Mouse (Mus musculus) kidney, embryonic 14.5 days (tissue): ENCODE data around the gene Bptf. TPM values are rescaled to one million over a fixed set of nuclear protein-coding genes. Genes with fewer than 3 reads are reported as not detected.
"Not testable (repeated sequence)": the region's sequence is repeated elsewhere in the genome, so short reads cannot be mapped to it uniquely, and the experiment has no call there.

Experiments
- ATAC-seq: fragments of 200-750 bp; cut with Nextera tagmentation; 2 replicates; pipeline ENCODE4 v1.8.0; 2017; ENCODE audit warnings: moderate number of reproducible peaks, mild to moderate bottlenecking, moderate TSS enrichment, moderate library complexity; ENCODE audit not compliant: low FRiP score, low TSS enrichment
- H3K27ac ChIP-seq: fragments of 300-500 bp; sonication (generic); 2 replicates; pipeline ENCODE4 v1.5.1; 2014; ENCODE audit warnings: low read depth, mild to moderate bottlenecking, low read length, moderate library complexity, mixed read lengths
- H3K27me3 ChIP-seq: fragments of 300-500 bp; sonication (generic); 2 replicates; pipeline ENCODE4 v1.6.1; 2014; ENCODE audit warnings: mild to moderate bottlenecking, low read length; ENCODE audit not compliant: control insufficient read depth, insufficient read depth
- H3K36me3 ChIP-seq: fragments of 300-500 bp; sonication (generic); 2 replicates; pipeline ENCODE4 v1.6.1; 2014; ENCODE audit warnings: low read length, mixed read lengths; ENCODE audit not compliant: control insufficient read depth, insufficient read depth
- H3K4me1 ChIP-seq: fragments of 300-500 bp; sonication (generic); 2 replicates; pipeline ENCODE4 v1.6.1; 2014; ENCODE audit warnings: low read length, mixed read lengths; ENCODE audit not compliant: control insufficient read depth, insufficient read depth
- H3K4me2 ChIP-seq: fragments of 300-500 bp; sonication (generic); replicated peaks from 2 replicates; pipeline ENCODE4 v1.6.1; 2014; ENCODE audit warnings: low read depth, mild to moderate bottlenecking, low read length
- H3K4me3 ChIP-seq: fragments of 300-500 bp; sonication (generic); 2 replicates; pipeline ENCODE4 v1.5.1; 2014; ENCODE audit warnings: mild to moderate bottlenecking, low read length
- H3K9ac ChIP-seq: fragments of 300-500 bp; sonication (generic); 2 replicates; pipeline ENCODE4 v1.6.1; 2014; ENCODE audit warnings: low read depth, mild to moderate bottlenecking, low read length, moderate library complexity
- H3K9me3 ChIP-seq: fragments of 300-500 bp; sonication (generic); 2 replicates; pipeline ENCODE4 v1.6.1; 2016; ENCODE audit warnings: low read length; ENCODE audit not compliant: control insufficient read depth
- WGBS: fragments of 180-500 bp; shearing (Covaris S2); extraction: QIAGEN DNeasy Blood & Tissue Kit; methylation state at CpG from one replicate; pipeline ENCODE4 v1.1.7; 2014; 5-methylcytosine and 5-hydroxymethylcytosine counted together
- polyA plus RNA-seq: library from polyadenylated mRNA; unstranded; fragments of >200 nt; fragmentation: Nextera tagmentation; extraction: Ambion mirVana; gene quantifications from 2 replicates; pipeline ENCODE4 v1.2.1, GENCODE M21; 2014

The Bptf gene
- polyA plus RNA-seq, 1 experiment from 2014 or later = 51.7 TPM

GRCm38 (mm10) chr11:107142382-107142781 lies 10.5 kb upstream of the Bptf start:
- 84% methylated on average over 2 of the region's 2 CpGs for WGBS
- Histone ChIP-seq H3K9me3 (no peaks in the 10 kb centered on the region), H3K9ac (no peak overlapping the region), H3K27ac (no peak overlapping the region), H3K4me3 (no peak overlapping the region), H3K4me1 (no peaks in the 10 kb centered on the region), H3K27me3 (no peaks in the 10 kb centered on the region), H3K36me3 (no peaks in the 10 kb centered on the region), H3K4me2 (no peak overlapping the region)
- ATAC-seq = no peak

GRCm38 (mm10) chr11:107140756-107141155 lies 8.8 kb upstream of the Bptf start:
- H3K4me2 ChIP-seq = no peak overlapping the region

GRCm38 (mm10) chr11:107138633-107139032 lies 6.7 kb upstream of the Bptf start:
- ATAC-seq = no peak
- WGBS = 79% methylated on average over 3 of the region's 3 CpGs
- H3K4me3 ChIP-seq = no peak overlapping the region
- H3K27ac ChIP-seq = no peak overlapping the region
- H3K4me1 ChIP-seq = no peaks in the 10 kb centered on the region
- no peak overlapping the region for H3K4me2 ChIP-seq
- H3K9ac ChIP-seq = no peak overlapping the region
- no peaks in the 10 kb centered on the region for H3K27me3 ChIP-seq
- no peaks in the 10 kb centered on the region for H3K36me3 ChIP-seq
- H3K9me3 ChIP-seq = no peaks in the 10 kb centered on the region

More at GRCm38 (mm10) chr11:107140756-107141155, 8.8 kb upstream of the Bptf start:
- no peaks in the 10 kb centered on the region for H3K27me3 ChIP-seq
- no peaks in the 10 kb centered on the region for H3K36me3 ChIP-seq
- no peaks in the 10 kb centered on the region for H3K9me3 ChIP-seq
- H3K9ac ChIP-seq = no peak overlapping the region
- no peak overlapping the region for H3K4me3 ChIP-seq
- no peak overlapping the region for H3K27ac ChIP-seq
- 32% methylated on average over 6 of the region's 6 CpGs for WGBS
- no peaks in the 10 kb centered on the region for H3K4me1 ChIP-seq
- no peak for ATAC-seq

GRCm38 (mm10) chr11:107137593-107137992 lies 5.7 kb upstream of the Bptf start:
- no peaks in the 10 kb centered on the region for H3K36me3 ChIP-seq
- ATAC-seq = no peak

GRCm38 (mm10) chr11:107136458-107136857 lies 4.5 kb upstream of the Bptf start:
- ATAC-seq, H3K36me3 ChIP-seq, H3K27ac ChIP-seq, H3K4me3 ChIP-seq, H3K9ac ChIP-seq, H3K9me3 ChIP-seq, H3K4me2 ChIP-seq, H3K4me1 ChIP-seq, H3K27me3 ChIP-seq: not testable (repeated sequence)
- 95% methylated on average over 10 of the region's 10 CpGs for WGBS

More at GRCm38 (mm10) chr11:107137593-107137992, 5.7 kb upstream of the Bptf start:
- no peaks in the 10 kb centered on the region for H3K27me3 ChIP-seq
- no peak overlapping the region for H3K9ac ChIP-seq
- no peaks in the 10 kb centered on the region for H3K9me3 ChIP-seq
- H3K4me1 ChIP-seq = no peaks in the 10 kb centered on the region
- no peak overlapping the region for H3K4me3 ChIP-seq
- H3K4me2 ChIP-seq = no peak overlapping the region
- WGBS = 97% methylated on average over 6 of the region's 6 CpGs
- H3K27ac ChIP-seq = no peak overlapping the region

- Histone ChIP-seq H3K4me3 (no peak overlapping the region), H3K9me3 (no peaks in the 10 kb centered on the region), H3K27ac (no peak overlapping the region), H3K4me1 (no peaks in the 10 kb centered on the region), H3K9ac (no peak overlapping the region), H3K36me3 (no peaks in the 10 kb centered on the region), H3K4me2 (no peak overlapping the region), H3K27me3 (no peaks in the 10 kb centered on the region)
- 64% methylated on average over 3 of the region's 3 CpGs for WGBS
- no peak for ATAC-seq
Measured at GRCm38 (mm10) chr11:107135741-107136140, 3.8 kb upstream of the Bptf start.

GRCm38 (mm10) chr11:107132426-107132825 lies 499 bp upstream of the Bptf start:
- peak overlapping the region; percentile 87 for H3K4me3 ChIP-seq
- peak overlapping the region; percentile 93 for H3K27ac ChIP-seq
- peak overlapping the region; percentile 82 for H3K4me2 ChIP-seq
- 0 out of 2 replicates have a peak, but pooled peaks cover 3% of the 10 kb centered on the region for H3K4me1 ChIP-seq
- H3K9me3 ChIP-seq = no peaks in the 10 kb centered on the region
- under 1% methylated on average over 16 of the region's 16 CpGs for WGBS
- no peaks in the 10 kb centered on the region for H3K27me3 ChIP-seq
- H3K36me3 ChIP-seq = no peaks in the 10 kb centered on the region
- peak; percentile 68 for ATAC-seq
- H3K9ac ChIP-seq = peak overlapping the region; percentile 98

- H3K9ac ChIP-seq = peak overlapping the region; percentile 98
- peak; percentile 75 for ATAC-seq
- 0 out of 2 replicates have a peak, but pooled peaks cover 3% of the 10 kb centered on the region for H3K4me1 ChIP-seq
- under 1% methylated on average over 37 of the region's 65 CpGs for WGBS
- H3K9me3 ChIP-seq = no peaks in the 10 kb centered on the region
- H3K27ac ChIP-seq = peak overlapping the region; percentile 93
- H3K27me3 ChIP-seq = no peaks in the 10 kb centered on the region
- no peaks in the 10 kb centered on the region for H3K36me3 ChIP-seq
- H3K4me3 ChIP-seq = peak overlapping the region; percentile 87
- peak overlapping the region; percentile 82 for H3K4me2 ChIP-seq
Measured at GRCm38 (mm10) chr11:107130879-107131748, 813 bp downstream of the Bptf start.

- 0 out of 2 replicates have a peak, but pooled peaks cover 3% of the 10 kb centered on the region for H3K4me1 ChIP-seq
- H3K4me2 ChIP-seq = peak overlapping the region; percentile 82
- H3K9me3 ChIP-seq = no peaks in the 10 kb centered on the region
- no peaks in the 10 kb centered on the region for H3K27me3 ChIP-seq
- H3K9ac ChIP-seq = peak overlapping the region; percentile 98
- no peak overlapping the region for H3K27ac ChIP-seq
- under 1% methylated on average over 18 of the region's 18 CpGs for WGBS
- ATAC-seq = no peak
- H3K36me3 ChIP-seq = no peaks in the 10 kb centered on the region
- H3K4me3 ChIP-seq = peak overlapping the region; percentile 87
Measured at GRCm38 (mm10) chr11:107130221-107130788, 1.6 kb downstream of the Bptf start.
